Mouse (Mus musculus) limb, embryonic 14.5 days (tissue): Measurements from ENCODE around the gene Prlh. TPM values are rescaled to one million over a fixed set of nuclear protein-coding genes. Genes with fewer than 3 reads are reported as not detected.

Experiments
- ATAC-seq: fragments of 200-750 bp; cut with Nextera tagmentation; 2 replicates; pipeline ENCODE4 v1.8.0; 2017; ENCODE audit warnings: low read depth, moderate number of reproducible peaks, moderate TSS enrichment; ENCODE audit not compliant: low FRiP score
- DNase-seq: peaks from one replicate; pipeline ENCODE4 v3.0.0-alpha.2; 2015; ENCODE audit warnings: low spot score
- H3K27ac ChIP-seq: fragments of 300-500 bp; sonication (generic); replicated peaks from 2 replicates; pipeline ENCODE4 v1.5.1; 2014; ENCODE audit warnings: low read depth, mild to moderate bottlenecking, low read length, moderate library complexity, mixed read lengths
- H3K27me3 ChIP-seq: fragments of 300-500 bp; sonication (generic); 2 replicates; pipeline ENCODE4 v1.6.1; 2014; ENCODE audit warnings: low read length, mixed read lengths; ENCODE audit not compliant: control insufficient read depth, insufficient read depth
- H3K36me3 ChIP-seq: fragments of 300-500 bp; sonication (generic); 2 replicates; pipeline ENCODE4 v1.6.1; 2014; ENCODE audit warnings: mild to moderate bottlenecking, low read length, moderate library complexity, mixed read lengths; ENCODE audit not compliant: control insufficient read depth, insufficient read depth
- H3K4me1 ChIP-seq: fragments of 300-500 bp; sonication (generic); 2 replicates; pipeline ENCODE4 v1.6.1; 2014; ENCODE audit warnings: antibody characterized with exemption, low read length, mixed read lengths; ENCODE audit not compliant: control insufficient read depth, insufficient read depth
- H3K4me2 ChIP-seq: fragments of 300-500 bp; sonication (generic); replicated peaks from 2 replicates; pipeline ENCODE4 v1.6.1; 2014; ENCODE audit warnings: low read depth, mild to moderate bottlenecking, low read length, moderate library complexity; ENCODE audit not compliant: severe bottlenecking
- H3K4me3 ChIP-seq: fragments of 300-500 bp; sonication (generic); replicated peaks from 2 replicates; pipeline ENCODE4 v1.5.1; 2014; ENCODE audit warnings: low read length
- H3K9ac ChIP-seq: fragments of 300-500 bp; sonication (generic); 2 replicates; pipeline ENCODE4 v1.6.1; 2014; ENCODE audit warnings: mild to moderate bottlenecking, low read depth, low read length, moderate library complexity; ENCODE audit not compliant: severe bottlenecking
- H3K9me3 ChIP-seq: fragments of 300-500 bp; sonication (generic); 2 replicates; pipeline ENCODE4 v1.6.1; 2016; ENCODE audit warnings: low read length; ENCODE audit not compliant: control insufficient read depth
- POLR2A ChIP-seq: fragments of 200-500 bp; IDR thresholded peaks from 2 replicates; pipeline ENCODE4 v1.8.0; 2012; ENCODE audit warnings: inconsistent platforms, mild to moderate bottlenecking, moderate library complexity, borderline replicate concordance; ENCODE audit not compliant: insufficient read depth, insufficient read length; ENCODE audit errors: extremely low read depth
- WGBS: fragments of 180-500 bp; shearing (Covaris S2); extraction: QIAGEN DNeasy Blood & Tissue Kit; methylation state at CpG from one replicate; pipeline ENCODE4 v1.1.7; 2014; 5-methylcytosine and 5-hydroxymethylcytosine counted together
- polyA plus RNA-seq, 2 experiments: library from polyadenylated mRNA; depleted of rRNA in 1 of 2; stranded (reverse) in 1 of 2; unstranded in 1 of 2; fragments of >200 nt; fragmentation: Nextera tagmentation in 1 of 2; extraction: Ambion mirVana in 1 of 2; gene quantifications; 2 replicates each; pipeline versions ENCODE4 v1.2.1 to v1.2.3; 2012 to 2014

The Prlh gene
- polyA plus RNA-seq, 2 experiments = not detected

DNA sequence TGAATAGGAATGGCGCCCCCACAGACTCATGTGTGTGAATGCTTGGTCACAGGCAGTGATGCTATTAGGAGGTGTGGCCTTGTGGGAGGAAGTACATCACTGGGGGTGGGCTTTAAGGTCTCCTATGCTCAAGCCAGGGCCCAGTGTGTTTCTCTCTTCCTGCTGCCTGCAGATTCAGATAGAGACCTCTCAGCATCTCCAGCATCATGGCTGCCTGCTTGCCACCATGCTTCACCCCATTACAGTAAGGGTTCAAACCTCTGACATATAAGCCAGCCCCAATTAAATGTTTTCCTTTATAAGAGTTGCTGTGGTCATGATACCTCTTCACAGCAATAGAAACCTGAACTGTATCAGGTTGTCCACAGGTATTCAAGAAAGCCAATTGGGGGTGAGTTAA is 43.0 kb downstream of the Prlh start:
- no peak overlapping the region for H3K4me2 ChIP-seq
- H3K4me3 ChIP-seq = no peak overlapping the region
- no peak for ATAC-seq
- DNase-seq = no peak
- no peak overlapping the region for H3K9ac ChIP-seq
- H3K9me3 ChIP-seq = no peaks in the 10 kb centered on the region
- no peaks in the 10 kb centered on the region for H3K36me3 ChIP-seq
- 100% methylated on average over 1 of the region's 1 CpGs for WGBS
- H3K27me3 ChIP-seq = no peaks in the 10 kb centered on the region
- no peak for TF ChIP-seq POLR2A
- H3K4me1 ChIP-seq = peaks cover 11% of the 10 kb centered on the region; the same call in 1 of the 2 replicates
- H3K27ac ChIP-seq = no peak overlapping the region

DNA sequence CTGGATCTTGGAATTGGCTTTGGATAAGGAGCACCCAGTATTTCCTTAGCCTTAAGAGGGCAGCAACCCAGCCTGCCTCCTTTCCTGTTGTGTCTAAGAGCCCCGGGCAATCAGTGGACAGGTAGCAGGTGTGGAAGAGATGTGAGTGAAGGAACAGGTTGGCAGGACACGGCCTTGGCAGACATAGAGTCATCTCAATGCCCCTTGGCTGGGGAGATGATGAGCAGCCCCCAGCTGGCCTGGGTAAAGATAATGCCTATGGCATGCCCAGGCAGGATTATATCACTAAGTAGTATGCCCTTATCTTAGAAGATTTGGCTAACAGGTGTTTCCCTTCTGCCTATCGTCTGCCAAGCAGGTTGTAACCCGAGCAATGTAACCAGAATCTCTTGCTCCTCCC is 44.2 kb downstream of the Prlh start:
- ATAC-seq (no peak), DNase-seq (no peak)
- WGBS = 67% methylated on average over 4 of the region's 4 CpGs
- H3K27ac ChIP-seq = no peak overlapping the region
- H3K36me3 ChIP-seq = no peaks in the 10 kb centered on the region
- H3K27me3 ChIP-seq = no peaks in the 10 kb centered on the region
- no peaks in the 10 kb centered on the region for H3K9me3 ChIP-seq
- H3K4me1 ChIP-seq = peaks cover 11% of the 10 kb centered on the region; the same call in 1 of the 2 replicates
- no peak overlapping the region for H3K9ac ChIP-seq
- H3K4me2 ChIP-seq = no peak overlapping the region
- H3K4me3 ChIP-seq = no peak overlapping the region
- no peak for TF ChIP-seq POLR2A

DNA sequence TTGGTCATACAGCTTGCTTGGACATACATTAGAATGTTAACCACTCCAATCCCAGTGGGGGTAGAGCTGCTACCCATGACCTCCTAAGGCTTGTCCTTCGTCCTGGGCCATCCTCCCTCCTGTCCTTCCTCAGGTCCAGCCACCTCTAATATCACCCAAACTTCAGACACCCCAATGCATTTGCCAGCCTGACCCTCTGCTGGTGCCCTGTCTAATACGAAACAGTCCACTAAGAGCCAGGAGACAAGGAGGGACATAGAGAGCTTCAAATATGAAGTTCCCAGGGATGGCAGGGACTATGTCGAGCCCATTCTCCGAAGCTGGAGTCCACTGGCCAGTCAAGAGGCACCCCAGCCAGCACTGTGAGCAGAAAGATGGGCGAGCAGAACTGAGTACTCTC is 44.7 kb downstream of the Prlh start:
- Histone ChIP-seq H3K36me3 (no peaks in the 10 kb centered on the region), H3K9ac (peak overlapping the region; percentile 83; the same call in 1 of the 2 replicates), H3K27me3 (no peaks in the 10 kb centered on the region), H3K4me3 (peak overlapping the region; percentile 73; the same call in 1 of the 2 replicates), H3K27ac (no peak overlapping the region), H3K9me3 (no peaks in the 10 kb centered on the region), H3K4me2 (no peak overlapping the region; the same call in 1 of the 2 replicates), H3K4me1 (peaks cover 11% of the 10 kb centered on the region; the same call in 1 of the 2 replicates)
- DNase-seq (no peak), ATAC-seq (no peak)
- no peak for TF ChIP-seq POLR2A
- 86% methylated on average over 5 of the region's 5 CpGs for WGBS

DNA sequence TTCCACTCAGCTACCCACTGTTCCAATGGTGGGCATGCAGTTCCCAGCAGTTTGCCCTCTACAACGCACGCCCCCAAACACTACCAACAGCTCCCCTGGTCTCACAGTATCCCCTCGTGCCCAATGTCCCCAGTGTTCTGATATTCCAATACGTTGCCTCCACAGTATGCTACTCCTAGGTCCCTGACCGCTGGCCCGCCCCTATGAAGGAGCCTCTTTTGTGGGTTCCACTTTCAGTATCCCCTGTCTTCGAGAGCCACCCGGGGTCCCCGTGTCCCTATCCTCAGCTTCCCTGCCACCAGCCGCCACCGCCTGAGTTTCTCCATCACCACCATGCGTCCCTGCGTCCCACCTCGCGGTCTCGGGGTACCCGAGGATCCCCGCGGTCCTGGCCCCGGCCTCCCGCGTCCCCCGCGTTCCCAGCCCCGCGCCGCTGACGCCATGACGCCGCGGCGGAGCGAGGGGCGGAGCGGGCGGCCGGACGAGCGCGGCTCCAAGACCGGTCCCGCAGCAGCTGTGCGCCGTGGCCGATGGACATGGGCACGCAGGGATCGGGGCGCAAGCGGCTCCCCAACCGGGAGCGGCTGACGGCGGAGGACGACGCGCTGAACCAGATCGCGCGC is 45.5 kb downstream of the Prlh start, which contains the start of gene Lrrfip1:
Gene Lrrfip1 (plus strand): TSS at position 470 of the 623 bp plus-strand sequence.
- Histone ChIP-seq H3K36me3 (no peaks in the 10 kb centered on the region), H3K9ac (peak within 1 kb of the TSS; percentile 83), H3K27ac (no peak within 1 kb of the TSS; the same call in 1 of the 2 replicates), H3K4me3 (peak within 1 kb of the TSS; percentile 73), H3K27me3 (no peaks in the 10 kb centered on the region), H3K4me2 (peak within 1 kb of the TSS; percentile 98), H3K9me3 (no peaks in the 10 kb centered on the region), H3K4me1 (peaks cover 11% of the 10 kb centered on the region; the same call in 1 of the 2 replicates)
- ATAC-seq = peak; percentile 87
- 2% methylated on average over 40 of the region's 59 CpGs for WGBS
- TF ChIP-seq POLR2A = 0 out of 2 replicates have a peak, but pooled peaks have one; percentile 50
- peak; percentile 17 for DNase-seq

DNA sequence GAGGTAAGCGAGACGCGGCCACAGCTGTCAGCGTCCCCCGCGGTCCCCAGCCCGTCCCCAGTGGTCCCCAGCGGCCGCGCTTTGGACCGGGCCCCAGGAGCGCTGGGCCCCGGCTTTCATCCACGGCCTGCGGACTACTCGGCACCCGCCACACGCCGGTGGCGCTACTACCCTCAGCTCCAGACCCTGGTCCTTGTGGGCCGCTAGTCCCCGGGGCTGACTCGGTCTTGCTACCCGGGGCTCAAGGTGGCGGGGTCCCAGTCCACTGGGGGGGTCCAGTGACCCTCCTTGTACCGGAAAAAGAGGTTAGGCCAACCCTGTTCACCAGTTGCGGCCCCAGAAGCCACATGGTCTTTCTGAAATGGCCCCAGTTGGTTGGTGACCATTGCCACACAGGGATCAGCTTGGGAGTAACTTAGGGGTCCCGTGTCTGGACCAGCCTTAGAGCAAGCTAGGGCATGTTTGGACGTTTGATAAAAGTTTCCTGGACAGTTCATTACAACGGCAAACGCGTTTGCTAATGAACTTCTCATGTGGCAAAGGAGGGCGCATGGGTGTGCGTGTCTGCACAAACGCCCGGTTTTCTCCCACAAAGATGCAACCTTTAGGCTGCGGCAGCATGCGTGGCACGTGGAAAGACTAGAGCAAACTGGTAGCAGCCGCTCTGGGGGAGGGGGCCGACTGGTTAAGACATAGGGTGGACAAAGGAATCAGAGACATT is 46.1 kb downstream of the Prlh start:
- Histone ChIP-seq H3K4me2 (peak overlapping the region; percentile 98), H3K4me1 (peaks cover 11% of the 10 kb centered on the region; the same call in 1 of the 2 replicates), H3K4me3 (peak overlapping the region; percentile 73), H3K9ac (peak overlapping the region; percentile 83), H3K36me3 (no peaks in the 10 kb centered on the region), H3K9me3 (no peaks in the 10 kb centered on the region), H3K27ac (no peak overlapping the region), H3K27me3 (no peaks in the 10 kb centered on the region)
- DNase-seq (no peak), ATAC-seq (peak; percentile 70)
- TF ChIP-seq POLR2A = no peak
- WGBS = under 1% methylated on average over 39 of the region's 41 CpGs
